Mouse (Mus musculus) central nervous system, embryonic 14 days (tissue): ENCODE measurements around the gene Hivep3. TPM values are rescaled to one million over a fixed set of nuclear protein-coding genes. Genes with fewer than 3 reads are reported as not detected.

Source experiments
- polyA plus RNA-seq: library from polyadenylated mRNA; depleted of rRNA; stranded (reverse); fragments of >200 nt; gene quantifications from 2 replicates; pipeline ENCODE4 v1.2.3, GENCODE M21; 2012; rRNA removed

Gene Hivep3
- 12.9 and 13.7 TPM in 2 replicates for polyA plus RNA-seq

DNA sequence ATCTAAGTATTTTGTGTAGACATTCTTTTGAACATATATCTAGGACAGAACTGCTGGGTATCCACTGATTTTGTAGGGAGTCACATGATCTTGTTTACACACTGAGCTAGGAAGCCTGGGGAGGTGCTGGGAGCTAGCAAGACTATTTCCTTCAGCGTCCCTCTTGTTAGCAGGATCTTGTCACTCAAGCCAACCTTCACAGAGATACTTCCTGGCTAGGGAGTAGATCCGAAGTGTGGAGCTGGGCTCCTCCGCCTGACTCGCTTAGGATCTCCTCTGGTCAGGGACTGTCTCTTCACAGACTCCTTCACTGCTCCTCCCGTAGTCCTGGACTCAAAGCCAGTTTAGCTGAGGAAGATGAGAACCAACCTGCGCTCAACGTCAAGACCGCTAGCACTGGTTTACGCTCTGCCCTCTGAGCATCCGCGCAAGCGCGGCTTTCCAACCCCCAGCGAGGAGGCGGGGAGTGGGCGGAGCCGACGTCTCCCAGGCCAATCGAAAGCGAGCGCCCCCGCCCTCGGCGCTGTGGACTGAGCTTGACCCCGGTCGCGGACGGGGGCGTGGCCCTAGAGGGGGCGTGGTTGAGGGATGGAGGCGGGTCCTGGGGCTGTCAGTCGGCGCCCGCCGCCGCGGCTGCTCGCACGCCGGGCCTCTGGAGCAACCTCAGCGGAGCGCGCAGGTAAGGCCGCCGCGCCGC lies at the start of gene Hivep3:
Hivep3 (plus strand) TSS at position 601 of the 697 bp plus-strand sequence.

DNA sequence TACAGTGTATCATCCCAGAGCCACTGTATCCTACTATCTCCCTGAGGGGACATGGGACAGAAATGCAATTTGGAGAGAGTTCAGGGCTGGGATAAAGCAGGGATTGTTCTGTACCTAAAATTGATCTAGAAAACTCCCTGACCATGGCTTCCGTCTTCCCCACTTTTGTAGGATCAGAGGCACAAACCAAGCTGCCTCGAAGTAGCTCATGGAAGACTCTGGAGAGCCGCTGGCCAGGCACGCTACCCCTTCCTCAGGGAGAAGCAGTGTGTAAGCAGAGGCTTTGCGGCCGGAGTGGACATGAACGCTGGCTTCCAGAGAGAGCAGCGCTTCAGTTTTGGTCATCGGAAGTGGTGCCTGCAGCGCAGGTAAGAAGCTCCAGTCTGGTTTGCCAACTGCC lies 331.1 kb downstream of the Hivep3 start, which contains the start of gene AL607142.1:
AL607142.1 (plus strand) TSS at position 301 of the 400 bp plus-strand sequence.

DNA sequence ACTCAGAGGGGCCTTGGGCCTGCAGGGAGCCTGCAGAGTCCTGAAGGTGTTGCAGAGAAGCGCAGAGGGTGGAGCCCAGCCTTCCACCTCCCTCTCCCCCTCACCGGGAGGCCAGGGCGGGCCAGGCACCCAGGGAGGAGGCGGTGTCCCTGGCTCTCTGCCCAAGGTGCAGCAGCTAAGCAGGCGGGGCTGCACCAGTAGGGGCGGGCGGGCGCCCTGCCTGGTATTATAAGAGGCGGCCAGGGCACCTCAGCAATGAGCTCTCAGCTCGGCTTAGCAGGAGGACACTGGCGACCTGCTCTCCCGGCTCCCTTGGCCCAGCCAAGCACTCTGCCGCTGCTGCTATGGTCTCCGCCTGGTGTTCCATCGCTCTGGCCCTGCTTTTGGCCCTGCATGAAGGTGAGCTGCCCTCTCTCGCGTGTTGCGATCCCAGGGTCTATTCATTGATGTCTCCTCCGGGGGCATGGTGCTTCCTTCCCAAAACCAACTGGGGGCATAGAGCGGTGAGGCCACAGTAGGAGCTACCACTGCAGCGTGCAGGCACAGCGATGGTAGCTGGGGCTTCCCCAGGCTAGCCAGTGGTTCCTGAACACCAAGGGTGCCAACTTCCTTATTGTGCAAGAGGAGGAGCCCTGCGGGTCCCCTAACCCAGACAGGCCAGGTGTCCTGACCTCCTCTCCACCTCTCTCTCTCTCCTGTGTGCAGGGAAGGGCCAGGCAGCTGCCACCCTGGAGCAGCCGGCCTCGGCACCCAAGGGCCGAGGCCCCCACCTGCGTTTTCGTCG lies 427.8 kb downstream of the Hivep3 start, which contains the start of gene Edn2:
Edn2 (plus strand) TSS at position 41 of the 784 bp plus-strand sequence.

Other genes starting within 250 kb of the Hivep3 start
- 14.6 and 15.4 TPM in 2 replicates for gene Rimkla, start 241.2 kb upstream of the Hivep3 start, polyA plus RNA-seq
- 33.8 and 35.5 TPM in 2 replicates for gene Foxj3, start 196.8 kb upstream of the Hivep3 start, polyA plus RNA-seq
- gene Frg2f1, start 194.3 kb upstream of the Hivep3 start, polyA plus RNA-seq = 9.1 and 9.2 TPM in 2 replicates
- not detected in 2 replicates for gene Guca2a, start 96.1 kb upstream of the Hivep3 start, polyA plus RNA-seq
- gene Guca2b, start 74.8 kb upstream of the Hivep3 start, polyA plus RNA-seq = 0.10 TPM in 1 of 2 replicates, not detected in the other